Mouse (Mus musculus): ENCODE data around the gene Tsga10. TPM values are rescaled to one million over a fixed set of nuclear protein-coding genes. Genes with fewer than 3 reads are reported as not detected.

The Tsga10 gene
- total and polyA plus RNA-seq, 2 experiments from 2014 or later = 7.5 TPM

DNA sequence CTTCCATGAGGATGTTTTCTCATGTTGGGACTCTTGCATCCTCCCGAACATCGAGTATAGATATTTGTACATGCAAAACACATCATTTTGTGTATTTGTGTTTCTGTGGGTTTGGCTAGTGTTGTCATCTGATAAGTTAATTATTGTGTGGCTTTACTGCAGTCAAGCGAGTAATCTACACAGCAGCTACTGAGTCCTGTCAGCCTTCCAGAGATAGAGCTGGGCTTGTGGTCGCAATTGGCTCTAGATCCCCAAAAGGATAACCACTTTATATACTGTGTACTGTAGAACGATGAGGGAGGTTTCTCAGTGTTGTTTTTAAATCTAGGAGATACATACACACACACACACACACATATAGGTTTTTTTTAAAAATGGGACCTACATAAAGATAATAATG lies 130.3 kb downstream of the Tsga10 start:
- H3K4me3 ChIP-seq (ENCODE audit: low read depth, low read length) = no peak overlapping the region
- no peak overlapping the region for H3K27ac ChIP-seq (ENCODE audit: low read depth, low read length)
- 90% methylated on average over 5 of the region's 5 CpGs for WGBS
- no peaks in the 10 kb centered on the region for H3K36me3 ChIP-seq (ENCODE audit: insufficient read depth, low read length)
- DNase-seq (ENCODE audit: low spot score) = no peak
- TF ChIP-seq CTCF (IDR thresholded peaks at IDR 0.05) = no peak
- no peaks in the 10 kb centered on the region for H3K27me3 ChIP-seq (ENCODE audit: insufficient read depth, low read length)
- ATAC-seq (ENCODE audit: low FRiP score) = no peak
- no peak overlapping the region for H3K9ac ChIP-seq (replicated peaks; ENCODE audit: low read length, poor library complexity, severe bottlenecking)
- no peak overlapping the region for H3K4me2 ChIP-seq (ENCODE audit: low read depth, low read length, poor library complexity, severe bottlenecking)
- H3K9me3 ChIP-seq (ENCODE audit: low read length) = no peaks in the 10 kb centered on the region
- no peaks in the 10 kb centered on the region for H3K4me1 ChIP-seq (ENCODE audit: insufficient read depth, low read length)

DNA sequence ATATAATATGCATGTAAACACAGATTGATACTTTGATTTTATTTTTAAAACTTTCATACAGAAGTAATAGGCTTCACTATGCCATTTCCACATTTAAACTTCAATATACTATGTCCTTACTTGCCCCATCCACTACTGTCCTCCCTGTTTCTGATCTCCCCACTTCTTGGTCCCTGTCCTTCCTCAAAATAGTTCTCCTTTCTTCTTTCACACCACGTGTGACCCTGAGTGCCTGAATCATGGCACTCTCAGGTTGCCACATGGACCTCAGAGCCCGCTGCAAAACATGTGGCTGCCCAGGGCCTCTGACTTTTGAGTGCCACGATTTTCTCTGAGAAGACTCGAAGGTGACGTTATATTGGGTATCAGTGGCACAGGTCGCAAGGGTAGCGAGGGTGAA lies 131.4 kb downstream of the Tsga10 start:
- no peak overlapping the region for H3K9ac ChIP-seq (replicated peaks; ENCODE audit: low read length, poor library complexity, severe bottlenecking)
- ATAC-seq (ENCODE audit: low FRiP score) (no peak), DNase-seq (ENCODE audit: low spot score) (no peak)
- no peaks in the 10 kb centered on the region for H3K36me3 ChIP-seq (ENCODE audit: insufficient read depth, low read length)
- no peaks in the 10 kb centered on the region for H3K27me3 ChIP-seq (ENCODE audit: insufficient read depth, low read length)
- no peaks in the 10 kb centered on the region for H3K9me3 ChIP-seq (ENCODE audit: low read length)
- H3K4me3 ChIP-seq (ENCODE audit: low read depth, low read length) = no peak overlapping the region
- 76% methylated on average over 7 of the region's 7 CpGs for WGBS
- no peaks in the 10 kb centered on the region for H3K4me1 ChIP-seq (ENCODE audit: insufficient read depth, low read length)
- no peak overlapping the region for H3K4me2 ChIP-seq (ENCODE audit: low read depth, low read length, poor library complexity, severe bottlenecking)
- no peak for TF ChIP-seq CTCF (IDR thresholded peaks at IDR 0.05)
- no peak overlapping the region for H3K27ac ChIP-seq (ENCODE audit: low read depth, low read length)

GRCm38 (mm10) chr1:37729353-37729752 lies 136.9 kb downstream of the Tsga10 start:
- Histone ChIP-seq H3K27me3 (ENCODE audit: insufficient read depth, low read length) (no peaks in the 10 kb centered on the region), H3K27ac (ENCODE audit: low read depth, low read length) (no peak overlapping the region), H3K4me3 (ENCODE audit: low read depth, low read length) (no peak overlapping the region), H3K4me1 (ENCODE audit: insufficient read depth, low read length) (no peaks in the 10 kb centered on the region), H3K4me2 (ENCODE audit: low read depth, low read length, poor library complexity, severe bottlenecking) (no peak overlapping the region), H3K9me3 (ENCODE audit: low read length) (no peaks in the 10 kb centered on the region), H3K36me3 (ENCODE audit: insufficient read depth, low read length) (no peaks in the 10 kb centered on the region), H3K9ac (replicated peaks; ENCODE audit: low read length, poor library complexity, severe bottlenecking) (no peak overlapping the region)
- TF ChIP-seq CTCF (IDR thresholded peaks at IDR 0.05) = no peak
- ATAC-seq (ENCODE audit: low FRiP score) (no peak), DNase-seq (ENCODE audit: low spot score) (no peak)
- 92% methylated on average over 8 of the region's 8 CpGs for WGBS

GRCm38 (mm10) chr1:37728053-37728452 lies 138.2 kb downstream of the Tsga10 start:
- H3K27ac ChIP-seq (ENCODE audit: low read depth, low read length) = no peak overlapping the region
- no peak overlapping the region for H3K4me2 ChIP-seq (ENCODE audit: low read depth, low read length, poor library complexity, severe bottlenecking)
- WGBS = 67% methylated on average over 10 of the region's 10 CpGs
- H3K9me3 ChIP-seq (ENCODE audit: low read length) = no peaks in the 10 kb centered on the region
- no peak for TF ChIP-seq CTCF (IDR thresholded peaks at IDR 0.05)
- no peaks in the 10 kb centered on the region for H3K4me1 ChIP-seq (ENCODE audit: insufficient read depth, low read length)
- H3K9ac ChIP-seq (replicated peaks; ENCODE audit: low read length, poor library complexity, severe bottlenecking) = no peak overlapping the region
- peak; percentile 10 for DNase-seq (ENCODE audit: low spot score)
- H3K36me3 ChIP-seq (ENCODE audit: insufficient read depth, low read length) = no peaks in the 10 kb centered on the region
- no peak overlapping the region for H3K4me3 ChIP-seq (ENCODE audit: low read depth, low read length)
- no peaks in the 10 kb centered on the region for H3K27me3 ChIP-seq (ENCODE audit: insufficient read depth, low read length)
- ATAC-seq (ENCODE audit: low FRiP score) = no peak

DNA sequence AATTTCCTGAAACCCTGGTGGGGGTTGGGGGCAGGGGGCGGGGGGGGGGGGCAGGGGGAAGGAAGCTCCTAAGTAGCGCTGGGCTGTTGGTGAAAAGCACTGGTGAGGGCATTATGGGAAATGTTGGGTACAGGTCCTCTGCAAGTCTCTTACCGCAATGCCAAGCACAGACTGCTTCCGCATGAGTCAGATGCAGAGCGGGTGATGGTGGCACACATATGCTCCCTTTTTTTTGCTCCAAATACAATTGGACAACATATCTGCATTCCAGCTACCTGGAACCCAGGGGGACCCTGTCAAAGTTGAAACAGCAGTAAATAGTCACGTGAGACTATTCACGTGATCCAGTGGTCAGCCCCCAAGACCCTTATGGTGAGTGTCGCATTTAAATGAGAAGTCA lies 139.0 kb downstream of the Tsga10 start:
- Histone ChIP-seq H3K36me3 (ENCODE audit: insufficient read depth, low read length) (no peaks in the 10 kb centered on the region), H3K27ac (ENCODE audit: low read depth, low read length) (0 out of 2 replicates have a peak overlapping the region, but pooled peaks have one; percentile 69), H3K4me2 (ENCODE audit: low read depth, low read length, poor library complexity, severe bottlenecking) (no peak overlapping the region), H3K9ac (replicated peaks; ENCODE audit: low read length, poor library complexity, severe bottlenecking) (no peak overlapping the region), H3K27me3 (ENCODE audit: insufficient read depth, low read length) (no peaks in the 10 kb centered on the region), H3K9me3 (ENCODE audit: low read length) (no peaks in the 10 kb centered on the region), H3K4me3 (ENCODE audit: low read depth, low read length) (no peak overlapping the region), H3K4me1 (ENCODE audit: insufficient read depth, low read length) (no peaks in the 10 kb centered on the region)
- DNase-seq (ENCODE audit: low spot score) = no peak
- ATAC-seq (ENCODE audit: low FRiP score) = no peak
- WGBS = 79% methylated on average over 8 of the region's 8 CpGs
- no peak for TF ChIP-seq CTCF (IDR thresholded peaks at IDR 0.05)

GRCm38 (mm10) chr1:37726426-37726825 lies 139.8 kb downstream of the Tsga10 start:
- Histone ChIP-seq H3K9ac (replicated peaks; ENCODE audit: low read length, poor library complexity, severe bottlenecking) (0 out of 2 replicates have a peak overlapping the region, but pooled peaks have one; percentile 1), H3K4me1 (ENCODE audit: insufficient read depth, low read length) (no peaks in the 10 kb centered on the region), H3K27ac (ENCODE audit: low read depth, low read length) (peak overlapping the region; percentile 69), H3K4me2 (ENCODE audit: low read depth, low read length, poor library complexity, severe bottlenecking) (peak overlapping the region; percentile 21; the same call in 1 of the 2 replicates), H3K27me3 (ENCODE audit: insufficient read depth, low read length) (no peaks in the 10 kb centered on the region; the same call in 1 of the 2 replicates), H3K9me3 (ENCODE audit: low read length) (no peaks in the 10 kb centered on the region), H3K4me3 (ENCODE audit: low read depth, low read length) (no peak overlapping the region), H3K36me3 (ENCODE audit: insufficient read depth, low read length) (no peaks in the 10 kb centered on the region)
- DNase-seq (ENCODE audit: low spot score) (peak; percentile 21), ATAC-seq (ENCODE audit: low FRiP score) (0 out of 2 replicates have a peak, but pooled peaks have one; percentile 13)
- no peak for TF ChIP-seq CTCF (IDR thresholded peaks at IDR 0.05)
- WGBS = 73% methylated on average over 8 of the region's 8 CpGs

Measured in midbrain, postnatal 0 days (tissue).